Mouse (Mus musculus) heart, embryonic 14.5 days (tissue): ENCODE data around the gene Tmem181a. TPM values are rescaled to one million over a fixed set of nuclear protein-coding genes. Genes with fewer than 3 reads are reported as not detected.
"Not testable (repeated sequence)": the region's sequence is repeated elsewhere in the genome, so short reads cannot be mapped to it uniquely, and the experiment has no call there.

Experiments
- ATAC-seq: fragments of 200-750 bp; cut with Nextera tagmentation; 2 replicates; pipeline ENCODE4 v1.8.0; 2017; ENCODE audit warnings: low read depth, moderate TSS enrichment; ENCODE audit not compliant: insufficient number of reproducible peaks, insufficient read depth, low FRiP score
- H3K27ac ChIP-seq, 2 experiments: fragments of 200-500 bp in 1 of 2; fragments of 300-500 bp in 1 of 2; sonication (generic) in 1 of 2; replicated peaks in 1 of 2; 2 replicates each; pipeline ENCODE4 v1.5.1; 2012 to 2014; ENCODE audit warnings: low read depth in 2 of 2, low read length in 2 of 2, control low read depth in 1 of 2, mild to moderate bottlenecking in 1 of 2, mixed read lengths in 1 of 2; ENCODE audit not compliant: control insufficient read depth in 1 of 2, insufficient read depth in 1 of 2
- H3K27me3 ChIP-seq: fragments of 300-500 bp; sonication (generic); 2 replicates; pipeline ENCODE4 v1.6.1; 2014; ENCODE audit warnings: mild to moderate bottlenecking, low read length, control low read depth; ENCODE audit not compliant: control insufficient read depth, insufficient read depth
- H3K36me3 ChIP-seq: fragments of 300-500 bp; sonication (generic); 2 replicates; pipeline ENCODE4 v1.6.1; 2014; ENCODE audit warnings: mild to moderate bottlenecking, control low read depth, low read length, mixed read lengths; ENCODE audit not compliant: control insufficient read depth, insufficient read depth
- H3K4me1 ChIP-seq, 2 experiments: fragments of 200-500 bp in 1 of 2; fragments of 300-500 bp in 1 of 2; sonication (generic) in 1 of 2; 2 replicates each; pipeline ENCODE4 v1.6.1; 2012 to 2014; ENCODE audit warnings: low read length in 2 of 2, control low read depth in 1 of 2, mixed read lengths in 1 of 2; ENCODE audit not compliant: control insufficient read depth in 2 of 2, insufficient read depth in 2 of 2
- H3K4me2 ChIP-seq: fragments of 300-500 bp; sonication (generic); 2 replicates; pipeline ENCODE4 v1.6.1; 2014; ENCODE audit warnings: mild to moderate bottlenecking, low read length
- H3K4me3 ChIP-seq, 2 experiments: fragments of 200-500 bp in 1 of 2; fragments of 300-500 bp in 1 of 2; sonication (generic) in 1 of 2; 2 replicates each; pipeline ENCODE4 v1.5.1; 2012 to 2014; ENCODE audit warnings: low read length in 2 of 2, mild to moderate bottlenecking in 2 of 2, control low read depth in 1 of 2, low read depth in 1 of 2, moderate library complexity in 1 of 2; ENCODE audit not compliant: control insufficient read depth in 1 of 2, insufficient read depth in 1 of 2
- H3K9ac ChIP-seq: fragments of 300-500 bp; sonication (generic); 2 replicates; pipeline ENCODE4 v1.6.1; 2014; ENCODE audit warnings: mild to moderate bottlenecking, low read length
- H3K9me3 ChIP-seq: fragments of 300-500 bp; sonication (generic); 2 replicates; pipeline ENCODE4 v1.6.1; 2016; ENCODE audit warnings: low read length, control low read depth; ENCODE audit not compliant: control insufficient read depth
- WGBS: fragments of 180-500 bp; shearing (Covaris S2); extraction: QIAGEN DNeasy Blood & Tissue Kit; methylation state at CpG from one replicate; pipeline ENCODE4 v1.1.7; 2014; 5-methylcytosine and 5-hydroxymethylcytosine counted together
- polyA plus RNA-seq: library from polyadenylated mRNA; unstranded; fragments of >200 nt; fragmentation: Nextera tagmentation; extraction: Ambion mirVana; gene quantifications from 2 replicates; pipeline ENCODE4 v1.2.1, GENCODE M21; 2014

The Tmem181a gene
- polyA plus RNA-seq, 1 experiment from 2014 or later: 18.8 TPM

DNA sequence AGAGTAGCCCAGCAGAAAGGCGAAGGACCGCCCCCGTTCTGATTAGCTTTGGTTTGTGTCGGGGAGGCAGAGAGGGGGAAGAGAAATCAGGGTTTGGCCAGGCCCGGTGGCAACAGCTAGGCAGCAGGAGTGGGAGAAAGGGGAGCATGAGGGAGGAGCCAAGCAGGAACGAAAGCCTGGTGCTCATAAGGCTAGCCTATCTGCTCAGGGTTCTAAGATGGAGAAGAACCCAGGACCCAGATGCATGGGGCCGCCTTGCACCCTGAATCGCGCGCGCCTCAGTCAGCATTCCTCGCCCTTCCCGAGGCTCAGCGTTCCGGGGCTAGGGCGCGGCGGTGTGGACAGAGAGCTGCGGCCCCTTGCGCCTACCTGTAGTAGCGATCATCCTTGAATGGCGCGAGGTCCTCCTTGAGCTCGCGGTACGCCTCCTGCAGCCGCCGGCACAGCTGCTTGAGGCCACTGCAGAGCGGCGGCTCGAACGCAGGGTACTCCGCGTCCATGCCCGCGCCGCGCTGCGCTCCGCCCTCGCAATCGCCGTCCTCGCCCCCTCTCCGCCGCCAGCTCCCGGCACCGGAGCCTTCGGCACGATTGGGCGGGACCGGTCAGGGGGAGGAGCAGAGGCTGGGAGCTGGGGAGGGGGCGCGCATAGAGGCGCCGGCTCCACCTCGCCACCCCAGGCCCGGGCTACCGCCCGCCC, 64.6 kb downstream of the Tmem181a start:
- not testable (repeated sequence) for H3K9ac ChIP-seq, H3K4me2 ChIP-seq, ATAC-seq, H3K27me3 ChIP-seq, H3K4me3 ChIP-seq, H3K36me3 ChIP-seq, H3K9me3 ChIP-seq, H3K27ac ChIP-seq, H3K4me1 ChIP-seq
- WGBS: 0% methylated on average over 4 of the region's 60 CpGs

DNA sequence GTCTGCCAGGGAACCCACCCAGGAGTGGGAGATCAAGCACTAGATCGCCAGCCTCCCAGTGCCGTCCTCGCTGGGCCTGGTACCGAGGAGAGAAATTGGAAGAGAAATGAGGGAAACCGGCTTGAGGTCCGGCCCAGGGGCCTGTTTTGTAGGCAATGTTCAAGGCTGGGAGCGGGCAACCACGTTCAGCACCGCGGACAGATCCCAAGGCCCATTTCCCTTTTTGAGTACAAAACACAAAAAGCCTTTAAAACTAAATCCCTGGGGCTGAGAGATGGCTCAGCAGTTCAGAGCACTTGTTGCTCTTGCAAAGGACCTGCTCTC, 65.1 kb downstream of the Tmem181a start:
- H3K4me3 ChIP-seq, H3K27me3 ChIP-seq, H3K9me3 ChIP-seq, H3K4me1 ChIP-seq, H3K9ac ChIP-seq, ATAC-seq, H3K36me3 ChIP-seq, H3K4me2 ChIP-seq, H3K27ac ChIP-seq: not testable (repeated sequence)
- WGBS: no CpG with 5 or more reads among the region's 10 CpGs

DNA sequence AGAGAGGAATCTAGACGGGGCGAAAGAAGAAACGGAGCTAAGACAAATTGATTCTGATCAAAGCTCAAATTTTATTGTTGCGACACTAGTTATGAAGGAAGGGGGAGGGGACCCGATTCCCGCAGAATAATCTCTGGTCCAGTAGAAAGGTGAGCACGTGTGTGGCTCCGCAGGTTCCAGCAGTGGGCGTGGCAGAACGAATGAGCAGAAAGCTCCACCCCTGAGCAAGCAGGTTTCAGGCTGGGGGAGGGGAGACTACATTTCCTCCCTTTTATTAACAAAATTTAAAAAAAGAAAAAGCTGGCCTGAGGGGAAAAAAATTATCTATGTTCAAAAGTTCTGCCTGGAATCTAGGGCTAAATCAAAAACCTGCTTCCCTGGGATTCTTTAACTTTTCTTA, 68.4 kb downstream of the Tmem181a start:
- H3K4me1 ChIP-seq, H3K27me3 ChIP-seq, H3K27ac ChIP-seq, H3K9me3 ChIP-seq, H3K36me3 ChIP-seq, H3K9ac ChIP-seq, H3K4me2 ChIP-seq, H3K4me3 ChIP-seq, ATAC-seq: not testable (repeated sequence)
- WGBS: 70% methylated on average over 10 of the region's 10 CpGs

DNA sequence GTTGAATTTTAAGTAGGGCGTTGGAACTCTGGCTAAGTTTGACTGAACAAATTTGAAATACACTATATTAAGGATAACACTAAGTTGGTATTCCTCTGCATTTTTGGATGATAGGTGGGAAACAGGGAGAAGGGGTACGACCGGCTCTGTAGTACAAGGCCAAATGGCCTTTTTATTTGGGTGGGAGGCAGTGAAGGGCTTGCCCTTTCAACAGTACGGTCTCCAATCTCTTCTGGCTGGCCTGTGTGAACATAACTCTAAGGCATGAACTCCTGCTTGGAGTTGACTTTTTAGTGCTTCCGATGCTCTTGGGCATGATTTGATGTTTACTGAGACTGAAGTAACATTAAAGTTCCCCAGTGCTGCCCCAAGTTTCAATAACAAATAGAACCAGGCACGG, 68.9 kb downstream of the Tmem181a start:
- H3K4me2 ChIP-seq, ATAC-seq, H3K36me3 ChIP-seq, H3K27ac ChIP-seq, H3K27me3 ChIP-seq, H3K4me3 ChIP-seq, H3K9me3 ChIP-seq, H3K9ac ChIP-seq, H3K4me1 ChIP-seq: not testable (repeated sequence)
- WGBS: 70% methylated on average over 6 of the region's 6 CpGs

DNA sequence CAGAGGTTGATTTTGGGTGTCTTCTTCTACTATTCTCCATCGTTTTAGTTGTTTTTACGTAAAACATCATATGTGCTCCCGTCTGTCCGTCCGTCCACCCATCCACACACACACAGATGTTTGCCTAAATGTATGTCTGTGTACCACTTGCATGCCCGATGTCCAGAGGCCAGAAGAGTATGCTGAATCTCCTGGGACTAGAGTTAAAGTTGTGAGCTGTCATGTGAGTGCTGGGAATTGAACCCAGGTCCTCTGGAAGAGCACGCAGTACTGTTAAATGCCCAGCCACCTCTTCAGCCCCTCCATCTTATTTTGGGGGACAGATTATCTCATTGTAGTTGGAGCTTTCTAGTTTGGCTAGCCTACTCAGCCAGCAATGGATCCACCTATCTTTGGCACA, 70.9 kb downstream of the Tmem181a start:
- H3K36me3 ChIP-seq, H3K9ac ChIP-seq, ATAC-seq, H3K9me3 ChIP-seq, H3K4me2 ChIP-seq, H3K4me3 ChIP-seq, H3K27ac ChIP-seq, H3K27me3 ChIP-seq, H3K4me1 ChIP-seq: not testable (repeated sequence)
- 83% methylated on average over 7 of the region's 7 CpGs for WGBS

DNA sequence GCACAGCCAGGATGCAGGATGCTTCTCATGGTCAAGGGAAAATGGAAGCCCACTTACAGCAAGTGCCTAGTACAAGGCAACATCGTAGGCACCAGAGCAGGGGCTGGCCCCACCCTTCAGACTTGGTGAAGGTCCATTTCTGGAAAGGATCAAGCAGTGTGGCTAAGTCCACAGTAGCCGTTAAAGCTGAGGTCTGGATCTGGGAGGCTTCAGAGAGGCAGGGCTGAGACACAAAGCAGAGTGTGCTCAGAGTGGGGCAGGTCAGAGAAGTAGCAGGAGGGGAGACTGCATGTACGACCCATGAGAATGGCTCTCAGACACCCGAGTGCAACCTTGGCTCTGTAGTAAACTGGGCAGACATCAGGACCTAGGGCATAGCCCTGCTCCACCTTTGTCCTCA, 72.3 kb downstream of the Tmem181a start:
- H3K4me2 ChIP-seq, ATAC-seq, H3K36me3 ChIP-seq, H3K27ac ChIP-seq, H3K9ac ChIP-seq, H3K4me1 ChIP-seq, H3K4me3 ChIP-seq, H3K27me3 ChIP-seq, H3K9me3 ChIP-seq: not testable (repeated sequence)
- WGBS: 63% methylated on average over 2 of the region's 4 CpGs

DNA sequence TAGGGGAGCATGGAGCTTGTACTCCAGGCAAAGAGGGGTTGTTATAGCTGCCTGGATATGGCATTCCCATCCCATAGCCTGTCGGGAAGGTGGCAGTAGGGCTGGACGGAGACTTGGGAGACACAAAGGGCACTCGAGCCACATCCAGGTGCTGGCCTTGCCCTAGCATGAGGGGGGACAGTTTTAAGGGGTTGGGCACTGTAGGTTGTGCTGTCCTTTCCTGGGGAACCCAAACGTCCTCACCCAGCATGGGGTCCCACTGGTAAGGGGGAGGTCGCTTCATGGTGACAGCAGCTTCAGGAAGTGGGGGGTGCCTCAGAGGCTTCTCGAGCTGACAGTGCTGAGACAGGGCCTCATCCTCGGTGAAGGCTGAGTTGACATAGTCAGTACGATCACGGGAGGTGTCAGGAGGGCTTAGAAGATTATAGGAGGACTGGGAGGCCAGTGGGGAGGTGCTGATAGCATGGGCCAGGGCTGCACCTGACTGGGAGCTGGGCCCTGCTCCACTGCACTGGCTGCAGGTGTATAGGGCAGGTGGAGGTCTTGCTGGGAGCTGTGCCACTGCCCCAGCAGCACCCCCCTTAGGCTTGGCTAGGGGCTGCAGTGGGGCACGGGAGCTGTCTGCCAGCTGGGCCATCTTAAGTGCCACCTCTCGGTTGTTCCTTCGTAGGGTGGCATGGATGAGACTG, 86.1 kb downstream of the Tmem181a start:
- WGBS: no CpG with 5 or more reads among the region's 12 CpGs
- H3K9ac ChIP-seq, ATAC-seq: not testable (repeated sequence)

DNA sequence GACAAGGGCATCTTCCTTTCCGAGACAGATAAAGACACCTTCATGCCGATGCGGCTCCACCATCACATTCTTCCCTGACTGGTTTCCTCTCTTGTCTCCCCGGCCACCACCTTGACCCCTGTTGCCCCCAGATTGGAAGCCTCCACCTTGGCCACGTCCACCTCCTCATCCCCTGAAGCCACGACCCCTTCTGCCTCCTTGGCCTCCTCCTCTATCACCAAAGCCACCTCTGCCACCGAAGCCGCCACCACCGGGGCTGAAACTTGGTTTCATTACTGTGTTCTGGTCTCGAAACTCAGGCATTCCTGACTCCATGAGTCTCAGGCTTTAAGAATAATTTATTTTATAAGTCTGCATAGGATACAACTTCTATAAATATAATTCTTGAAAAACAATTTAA, 98.6 kb downstream of the Tmem181a start:
- not testable (repeated sequence) for H3K9ac ChIP-seq, H3K27me3 ChIP-seq, H3K36me3 ChIP-seq, H3K4me1 ChIP-seq, H3K27ac ChIP-seq, H3K4me3 ChIP-seq, ATAC-seq, H3K9me3 ChIP-seq, H3K4me2 ChIP-seq
- 81% methylated on average over 10 of the region's 10 CpGs for WGBS

More for the DNA sequence above, 86.1 kb downstream of the Tmem181a start:
- H3K36me3 ChIP-seq, H3K9me3 ChIP-seq, H3K4me1 ChIP-seq, H3K27ac ChIP-seq, H3K4me3 ChIP-seq, H3K27me3 ChIP-seq, H3K4me2 ChIP-seq: not testable (repeated sequence)
